Mouse (Mus musculus) liver, postnatal 0 days (tissue): ENCODE measurements around the gene 6330409D20Rik. TPM values are rescaled to one million over a fixed set of nuclear protein-coding genes. Genes with fewer than 3 reads are reported as not detected.

Experiments
- ATAC-seq: fragments of 200-750 bp; cut with Nextera tagmentation; 2 replicates; pipeline ENCODE4 v1.8.0; 2017; ENCODE audit warnings: mild to moderate bottlenecking, moderate library complexity
- DNase-seq: peaks from one replicate; pipeline ENCODE4 v3.0.0-alpha.2; 2016
- H3K27ac ChIP-seq: fragments of 300-500 bp; sonication (generic); 2 replicates; pipeline ENCODE4 v1.5.1; 2014; ENCODE audit warnings: antibody characterized with exemption, moderate library complexity, mild to moderate bottlenecking, low read depth
- H3K27me3 ChIP-seq: fragments of 300-500 bp; sonication (generic); 2 replicates; pipeline ENCODE4 v1.6.1; 2014; ENCODE audit warnings: low read length, control low read depth, mixed read lengths; ENCODE audit not compliant: insufficient read depth
- H3K36me3 ChIP-seq: fragments of 300-500 bp; sonication (generic); replicated peaks from 2 replicates; pipeline ENCODE4 v1.6.1; 2014; ENCODE audit warnings: mild to moderate bottlenecking, control low read depth, low read length, moderate library complexity, mixed read lengths; ENCODE audit not compliant: insufficient read depth
- H3K4me1 ChIP-seq: fragments of 300-500 bp; sonication (generic); 2 replicates; pipeline ENCODE4 v1.6.1; 2014; ENCODE audit warnings: antibody characterized with exemption, mild to moderate bottlenecking, control low read depth; ENCODE audit not compliant: insufficient read depth
- H3K4me2 ChIP-seq: fragments of 300-500 bp; sonication (generic); 2 replicates; pipeline ENCODE4 v1.6.1; 2014; ENCODE audit warnings: low read depth, mild to moderate bottlenecking, low read length, moderate library complexity, mixed read lengths
- H3K4me3 ChIP-seq: fragments of 300-500 bp; sonication (generic); 2 replicates; pipeline ENCODE4 v1.5.1; 2014; ENCODE audit warnings: low read depth, low read length
- H3K9ac ChIP-seq: fragments of 300-500 bp; sonication (generic); replicated peaks from 2 replicates; pipeline ENCODE4 v1.6.1; 2014; ENCODE audit warnings: mild to moderate bottlenecking, moderate library complexity
- H3K9me3 ChIP-seq: fragments of 300-500 bp; sonication (generic); 2 replicates; pipeline ENCODE4 v1.6.1; 2016; ENCODE audit warnings: mild to moderate bottlenecking, control low read depth, low read length, mixed read lengths
- CTCF ChIP-seq: sonication (generic); IDR thresholded peaks from 2 replicates; pipeline ENCODE4 v1.5.1; 2016; ENCODE audit warnings: antibody characterized with exemption, low read depth
- EP300 ChIP-seq: IDR thresholded peaks from 2 replicates; pipeline ENCODE4 v1.6.1; 2016; ENCODE audit warnings: antibody characterized with exemption, low read depth, mild to moderate bottlenecking
- WGBS: fragments of 180-500 bp; shearing (Covaris S2); extraction: QIAGEN DNeasy Blood & Tissue Kit; methylation state at CpG from one replicate; pipeline ENCODE4 v1.1.7; 2014; ENCODE audit not compliant: insufficient replicate concordance; 5-methylcytosine and 5-hydroxymethylcytosine counted together
- polyA plus RNA-seq: library from polyadenylated mRNA; unstranded; fragments of >200 nt; fragmentation: Nextera tagmentation; extraction: Ambion mirVana; gene quantifications from 2 replicates; pipeline ENCODE4 v1.2.1, GENCODE M21; 2015

Gene 6330409D20Rik
- polyA plus RNA-seq, 1 experiment from 2014 or later, result not detected

GRCm38 (mm10) chr2:32779131-32779530 is 38.3 kb upstream of the 6330409D20Rik start:
- no peak overlapping the region for H3K9ac ChIP-seq

GRCm38 (mm10) chr2:32778081-32778480 is 37.3 kb upstream of the 6330409D20Rik start:
- H3K4me1 ChIP-seq, result peaks cover 9% of the 10 kb centered on the region
- H3K27me3 ChIP-seq, result no peaks in the 10 kb centered on the region
- H3K9ac ChIP-seq, result no peak overlapping the region
- H3K9me3 ChIP-seq, result no peaks in the 10 kb centered on the region
- DNase-seq, result no peak
- TF ChIP-seq CTCF (no peak), EP300 (no peak)
- no peaks in the 10 kb centered on the region for H3K36me3 ChIP-seq
- no peak overlapping the region for H3K4me3 ChIP-seq
- no peak for ATAC-seq
- H3K27ac ChIP-seq, result no peak overlapping the region
- whole genome bisulfite sequencing, result 84% methylated on average over 6 of the region's 6 CpGs
- H3K4me2 ChIP-seq, result no peak overlapping the region

More at GRCm38 (mm10) chr2:32779131-32779530, 38.3 kb upstream of the 6330409D20Rik start:
- Histone ChIP-seq H3K27me3 (no peaks in the 10 kb centered on the region), H3K27ac (no peak overlapping the region), H3K4me1 (peaks cover 9% of the 10 kb centered on the region), H3K4me3 (no peak overlapping the region), H3K9me3 (no peaks in the 10 kb centered on the region), H3K4me2 (no peak overlapping the region), H3K36me3 (no peaks in the 10 kb centered on the region)
- DNase-seq, result peak; percentile 77
- TF ChIP-seq CTCF (peak; percentile 86), EP300 (no peak)
- ATAC-seq, result no peak
- WGBS, result 29% methylated on average over 8 of the region's 8 CpGs

GRCm38 (mm10) chr2:32776192-32776591 is 35.4 kb upstream of the 6330409D20Rik start:
- DNase-seq (no peak), ATAC-seq (no peak)
- H3K4me1 ChIP-seq, result peaks cover 13% of the 10 kb centered on the region
- no peaks in the 10 kb centered on the region for H3K27me3 ChIP-seq
- H3K4me3 ChIP-seq, result peak overlapping the region; percentile 69
- H3K9me3 ChIP-seq, result no peaks in the 10 kb centered on the region
- TF ChIP-seq EP300, result no peak
- no peak overlapping the region for H3K27ac ChIP-seq
- H3K9ac ChIP-seq, result peak overlapping the region; percentile 63
- peak overlapping the region; percentile 93 for H3K4me2 ChIP-seq
- WGBS, result 34% methylated on average over 22 of the region's 22 CpGs
- H3K36me3 ChIP-seq, result no peaks in the 10 kb centered on the region

GRCm38 (mm10) chr2:32775359-32776074 is 34.7 kb upstream of the 6330409D20Rik start, which contains the start of the genes Ttc16 and Ptrh1:
Gene Ttc16 (minus strand): TSS chr2:32775633.
Gene Ptrh1 (plus strand): TSS chr2:32775786.
- peak within 1 kb of the TSS; percentile 63 for H3K9ac ChIP-seq
- peak within 1 kb of the TSS; percentile 93 for H3K4me2 ChIP-seq
- peaks cover 13% of the 10 kb centered on the region for H3K4me1 ChIP-seq
- WGBS, result 2% methylated on average over 46 of the region's 46 CpGs
- H3K9me3 ChIP-seq, result no peaks in the 10 kb centered on the region
- no peak for TF ChIP-seq EP300
- TF ChIP-seq CTCF, result no peak
- H3K27ac ChIP-seq, result peak within 1 kb of the TSS; percentile 68
- peak; percentile 98 for DNase-seq
- ATAC-seq, result peak; percentile 98
- H3K27me3 ChIP-seq, result no peaks in the 10 kb centered on the region
- H3K36me3 ChIP-seq, result no peaks in the 10 kb centered on the region
- H3K4me3 ChIP-seq, result peak within 1 kb of the TSS; percentile 69

- ATAC-seq, result no peak
- no peaks in the 10 kb centered on the region for H3K9me3 ChIP-seq
These were observed 31.9 kb upstream of the 6330409D20Rik start for GRCm38 (mm10) chr2:32772626-32773279.

GRCm38 (mm10) chr2:32771886-32772285 is 31.1 kb upstream of the 6330409D20Rik start:
- no peaks in the 10 kb centered on the region for H3K27me3 ChIP-seq
- H3K27ac ChIP-seq, result no peak overlapping the region
- DNase-seq (peak; percentile 46), ATAC-seq (no peak)
- H3K4me2 ChIP-seq, result no peak overlapping the region
- H3K36me3 ChIP-seq, result no peaks in the 10 kb centered on the region
- no peak overlapping the region for H3K4me3 ChIP-seq
- H3K9me3 ChIP-seq, result no peaks in the 10 kb centered on the region
- H3K4me1 ChIP-seq, result peaks cover 13% of the 10 kb centered on the region
- WGBS, result 28% methylated on average over 12 of the region's 12 CpGs
- H3K9ac ChIP-seq, result no peak overlapping the region
- TF ChIP-seq EP300, result no peak
- TF ChIP-seq CTCF, result peak; percentile 29

More at GRCm38 (mm10) chr2:32772626-32773279, 31.9 kb upstream of the 6330409D20Rik start:
- Histone ChIP-seq H3K36me3 (no peaks in the 10 kb centered on the region), H3K4me2 (no peak overlapping the region), H3K9ac (no peak overlapping the region), H3K4me1 (peaks cover 13% of the 10 kb centered on the region), H3K4me3 (no peak overlapping the region), H3K27ac (no peak overlapping the region), H3K27me3 (no peaks in the 10 kb centered on the region)
- WGBS, result 73% methylated on average over 8 of the region's 8 CpGs
- no peak for DNase-seq
- TF ChIP-seq CTCF, result no peak
- TF ChIP-seq EP300, result no peak
